Mouse (Mus musculus) MEL (cell line): Measurements from ENCODE around the gene Tnfaip3.

ENCODE experiments used
- CTCF ChIP-seq, 3 experiments: IDR thresholded peaks in 2 of 3; conservative IDR thresholded peaks in 1 of 3; 2 replicates each; pipeline ENCODE4 v1.5.1; 2011 to 2012; ENCODE audit warnings: low read length in 3 of 3, low read depth in 2 of 3, mild to moderate bottlenecking in 2 of 3, improper control_type of control experiment in 1 of 3, inconsistent platforms in 1 of 3, mixed read lengths in 1 of 3, moderate library complexity in 1 of 3; ENCODE audit not compliant: control insufficient read depth in 1 of 3, insufficient read depth in 1 of 3, poor library complexity in 1 of 3, severe bottlenecking in 1 of 3
- EP300 ChIP-seq, 2 experiments: IDR thresholded peaks; 2 replicates each; pipeline ENCODE4 v1.6.1; 2011; ENCODE audit warnings: improper control_type of control experiment in 2 of 2, low read length in 2 of 2, low read depth in 1 of 2, mild to moderate bottlenecking in 1 of 2
- ETS1 ChIP-seq: IDR thresholded peaks from 2 replicates; pipeline ENCODE4 v1.6.1; 2012; ENCODE audit warnings: low read depth, mild to moderate bottlenecking, inconsistent platforms, low read length, improper control_type of control experiment, moderate library complexity
- HCFC1 ChIP-seq: IDR thresholded peaks from 2 replicates; pipeline ENCODE4 v1.6.1; 2012; ENCODE audit warnings: low read depth, mild to moderate bottlenecking, inconsistent platforms, low read length, improper control_type of control experiment, moderate library complexity
- MAFK ChIP-seq: IDR thresholded peaks from 2 replicates; pipeline ENCODE4 v1.6.1; 2011; ENCODE audit warnings: low read depth, mild to moderate bottlenecking, low read length, improper control_type of control experiment, borderline replicate concordance
- MAZ ChIP-seq: IDR thresholded peaks from 2 replicates; pipeline ENCODE4 v1.6.1; 2012; ENCODE audit warnings: low read depth, mild to moderate bottlenecking, inconsistent platforms, low read length, improper control_type of control experiment
- MYB ChIP-seq: IDR thresholded peaks from 2 replicates; pipeline ENCODE4 v1.6.1; 2011; ENCODE audit warnings: mild to moderate bottlenecking, low read depth, low read length, improper control_type of control experiment
- POLR2A ChIP-seq, 2 experiments: IDR thresholded peaks; 2 replicates each; pipeline ENCODE4 v1.6.1; 2011 to 2012; ENCODE audit warnings: low read length in 2 of 2, mild to moderate bottlenecking in 2 of 2, control low read depth in 1 of 2, improper control_type of control experiment in 1 of 2, low read depth in 1 of 2, moderate library complexity in 1 of 2; ENCODE audit not compliant: control insufficient read depth in 1 of 2, insufficient read depth in 1 of 2, poor library complexity in 1 of 2
- POLR2AphosphoS2 ChIP-seq: IDR thresholded peaks from 2 replicates; pipeline ENCODE4 v1.6.1; 2011; ENCODE audit warnings: low read length, improper control_type of control experiment
- UBTF ChIP-seq: IDR thresholded peaks from 2 replicates; pipeline ENCODE4 v1.6.1; 2012; ENCODE audit warnings: low read depth, mild to moderate bottlenecking, inconsistent platforms, low read length, improper control_type of control experiment, moderate library complexity, borderline replicate concordance; ENCODE audit not compliant: insufficient read depth
- ZC3H11A ChIP-seq: IDR thresholded peaks from 2 replicates; pipeline ENCODE4 v1.6.1; 2012; ENCODE audit warnings: low read depth, mild to moderate bottlenecking, inconsistent platforms, low read length, improper control_type of control experiment

GRCm38 (mm10) chr10:18965601-18966000 lies 49.9 kb downstream of the Tnfaip3 start:
- TF ChIP-seq CTCF (IDR thresholded peaks at IDR 0.05 in 2 of 3, conservative IDR thresholded peaks at IDR 0.05 in 1 of 3; ENCODE audit: control insufficient read depth in 1 of 3, insufficient read depth in 1 of 3, low read depth in 2 of 3, low read length in 3 of 3, poor library complexity in 1 of 3, severe bottlenecking in 1 of 3) (no peak), POLR2AphosphoS2 (no peak), MAZ (no peak), MAFK (no peak), UBTF (no peak), EP300 (IDR thresholded peaks at IDR 0.05; ENCODE audit: low read depth in 1 of 2, low read length in 2 of 2) (no peak), HCFC1 (no peak), ETS1 (no peak), POLR2A (IDR thresholded peaks at IDR 0.05; ENCODE audit: control insufficient read depth in 1 of 2, insufficient read depth in 1 of 2, low read depth in 1 of 2, low read length in 2 of 2, poor library complexity in 1 of 2) (no peak), MYB (no peak), ZC3H11A (no peak)
